Mouse (Mus musculus): ENCODE results near the gene Mroh8.

Gene Mroh8

DNA sequence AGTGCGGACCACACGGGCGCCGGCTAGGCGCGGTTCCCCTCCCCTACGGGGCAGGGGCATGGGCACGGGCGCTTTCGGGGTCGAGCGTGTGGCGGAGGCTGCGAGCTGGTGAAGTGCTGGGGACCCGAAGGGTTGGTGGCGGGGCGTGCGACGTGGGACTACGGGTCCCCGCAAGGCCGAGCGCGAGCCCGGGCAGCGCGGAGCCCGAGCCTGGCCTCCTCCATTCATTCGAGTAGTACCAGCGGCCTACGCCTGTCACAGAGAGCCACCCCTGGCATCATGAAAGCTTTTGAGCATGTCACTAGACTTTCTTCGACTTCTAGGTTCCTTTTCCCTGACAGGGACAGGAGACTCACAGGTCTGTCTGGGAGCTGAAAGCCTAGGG, at the start of gene Mroh8:
Gene Mroh8, minus strand, starts transcription at position 134 of the 385 bp plus-strand sequence.
- no peak for DNase-seq

DNA sequence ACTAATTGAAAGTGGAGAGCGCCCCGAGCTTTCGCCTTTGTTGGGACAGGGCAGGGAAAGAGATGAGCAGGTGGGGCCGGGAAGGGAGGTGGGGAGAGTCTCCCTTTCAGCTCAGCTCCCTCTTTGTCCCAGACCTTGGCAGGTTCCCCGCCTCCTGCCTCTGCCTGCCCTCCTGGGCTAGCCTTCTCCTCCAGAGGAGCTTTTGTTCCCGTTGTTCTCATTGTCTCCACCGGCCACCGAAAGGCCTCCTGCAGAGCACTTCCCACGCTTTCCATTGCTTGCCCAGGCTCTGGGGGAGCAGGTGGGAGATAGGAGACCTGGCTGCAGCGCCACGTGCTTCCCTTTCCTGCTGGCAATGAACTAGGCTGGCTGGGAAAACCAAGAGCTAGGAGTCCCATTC, 49.2 kb upstream of the Mroh8 start:
- DNase-seq = no peak

DNA sequence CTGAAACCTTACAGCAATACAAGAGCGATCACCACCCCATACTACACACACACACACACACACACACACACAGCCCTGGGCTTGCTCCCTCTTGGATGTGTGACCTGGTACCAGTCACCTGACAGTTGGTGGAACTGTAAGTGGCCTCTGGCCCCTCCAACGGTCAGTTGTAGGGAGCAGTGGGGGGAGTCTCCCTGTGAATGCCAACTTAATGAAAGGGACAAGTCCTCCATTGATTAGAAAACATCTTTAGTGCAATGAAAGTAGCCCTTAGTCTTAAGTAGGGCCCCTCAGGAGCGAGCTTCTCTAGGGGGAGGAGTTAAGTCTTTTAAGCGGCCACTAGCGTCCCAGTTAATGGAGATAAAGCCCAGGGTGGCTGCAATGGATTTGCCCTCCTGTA, 48.8 kb upstream of the Mroh8 start:
- DNase-seq = no peak

DNA sequence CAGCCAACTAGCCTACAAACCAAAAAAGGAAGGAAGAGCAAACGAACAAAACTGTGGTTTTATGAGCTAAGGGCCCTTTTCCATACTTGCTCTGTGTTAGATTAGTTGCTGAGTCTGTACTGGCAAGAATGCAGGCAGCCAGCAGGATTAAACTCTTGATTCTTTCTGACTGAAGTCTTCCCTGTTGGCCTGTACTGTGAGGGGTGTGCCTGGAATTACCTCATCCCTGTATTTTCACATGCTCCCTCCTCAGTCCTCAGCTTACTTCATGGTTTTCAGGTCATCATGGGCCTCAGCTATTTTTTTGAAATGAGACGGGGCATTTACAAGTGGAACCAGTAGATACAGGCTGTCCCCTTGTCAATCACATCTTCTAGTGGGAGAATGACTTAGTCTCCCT, 45.9 kb upstream of the Mroh8 start:
- DNase-seq = no peak

DNA sequence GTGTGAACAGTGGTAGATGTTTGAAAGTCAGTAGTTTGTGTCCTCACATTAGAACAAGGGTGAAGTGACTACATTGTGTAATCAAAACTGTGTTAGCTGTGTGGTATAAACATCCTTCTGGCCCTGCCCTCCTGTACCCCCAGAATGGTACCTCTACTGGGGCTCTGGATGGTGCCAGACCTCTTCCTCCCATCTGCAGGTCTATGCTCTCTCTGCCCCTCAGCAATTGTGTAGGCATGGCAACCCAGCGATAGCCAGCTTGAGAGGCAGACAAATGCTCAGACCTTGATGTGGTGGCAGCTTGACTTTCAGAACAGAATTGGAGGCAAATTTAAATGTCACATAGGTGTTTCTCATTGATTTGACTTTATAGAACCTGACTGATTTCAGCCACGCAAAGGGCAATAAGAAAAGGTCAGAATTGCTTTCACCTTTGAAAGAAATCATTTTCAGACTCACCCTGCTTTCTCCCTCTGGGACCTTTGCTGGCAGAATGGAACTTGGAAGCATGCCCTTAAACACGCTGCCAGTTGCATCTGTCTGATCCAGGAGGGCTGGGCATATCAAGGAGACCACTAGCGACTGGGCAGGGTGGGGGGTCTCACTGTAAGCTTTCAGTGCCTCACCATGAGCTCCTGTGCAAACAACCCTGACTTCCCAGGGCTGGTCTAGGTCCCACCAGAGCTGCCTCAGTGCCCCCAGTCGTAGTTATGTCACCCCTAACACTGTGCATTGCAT, 42.8 kb upstream of the Mroh8 start:
- DNase-seq = no peak

DNA sequence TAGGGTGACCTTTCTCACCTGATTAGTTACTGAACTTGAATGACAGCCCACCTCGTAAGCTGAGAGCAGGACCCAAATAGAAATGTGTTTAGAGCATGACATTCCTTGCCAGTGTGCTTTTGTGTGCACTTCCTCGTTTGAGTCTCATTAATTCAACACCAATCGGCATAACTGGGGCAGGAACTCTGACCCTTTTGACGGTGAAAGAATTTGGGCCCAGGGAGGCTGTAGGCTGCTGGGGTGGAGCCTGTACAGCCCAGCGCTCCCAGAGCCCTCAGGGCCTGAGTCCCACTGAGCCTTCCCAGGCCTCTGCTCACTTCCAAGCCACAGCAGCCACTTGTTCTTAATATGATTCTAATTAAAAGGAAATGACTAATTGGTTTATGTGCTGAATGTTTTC, 41.5 kb upstream of the Mroh8 start:
- peak; percentile 20 for DNase-seq

DNA sequence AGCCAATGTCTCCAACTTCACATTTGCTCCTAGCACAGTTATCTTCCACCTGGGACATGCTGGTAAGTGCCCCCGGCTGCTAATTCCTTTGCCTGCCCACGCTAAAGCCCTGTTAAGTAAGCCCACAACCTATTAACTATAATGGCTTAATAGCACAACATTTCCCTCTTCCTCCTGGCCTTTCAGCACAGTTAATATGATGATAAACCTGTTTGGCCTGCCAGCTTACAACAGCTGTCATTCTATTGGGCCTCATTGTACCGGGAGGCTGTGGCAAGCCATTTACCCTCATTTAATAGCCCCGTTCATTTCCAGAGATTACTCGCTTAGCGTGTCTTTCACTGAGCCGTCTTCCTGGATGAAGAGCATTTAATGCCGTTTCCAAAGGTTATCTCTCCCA, 40.8 kb upstream of the Mroh8 start:
- no peak for DNase-seq

DNA sequence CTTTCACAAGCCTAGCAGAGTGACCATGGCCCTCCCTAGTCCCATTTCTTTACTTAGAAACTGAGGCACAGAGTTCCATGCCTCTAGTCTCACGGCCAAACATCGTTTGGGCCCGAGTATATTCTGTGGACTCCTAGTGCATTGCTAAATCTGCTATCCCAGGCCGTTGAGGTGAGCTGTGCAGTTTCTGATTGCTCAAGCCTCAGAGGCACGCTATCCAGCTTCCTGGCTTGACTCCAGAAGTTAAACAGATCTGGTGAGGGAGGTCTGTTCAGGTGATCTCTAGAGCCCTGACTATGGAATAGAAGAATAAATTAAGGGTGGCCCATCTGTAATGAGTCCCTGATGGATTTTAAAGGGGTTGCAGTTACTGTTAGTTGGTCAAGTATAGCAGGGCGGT, 37.9 kb upstream of the Mroh8 start:
- no peak for DNase-seq

DNA sequence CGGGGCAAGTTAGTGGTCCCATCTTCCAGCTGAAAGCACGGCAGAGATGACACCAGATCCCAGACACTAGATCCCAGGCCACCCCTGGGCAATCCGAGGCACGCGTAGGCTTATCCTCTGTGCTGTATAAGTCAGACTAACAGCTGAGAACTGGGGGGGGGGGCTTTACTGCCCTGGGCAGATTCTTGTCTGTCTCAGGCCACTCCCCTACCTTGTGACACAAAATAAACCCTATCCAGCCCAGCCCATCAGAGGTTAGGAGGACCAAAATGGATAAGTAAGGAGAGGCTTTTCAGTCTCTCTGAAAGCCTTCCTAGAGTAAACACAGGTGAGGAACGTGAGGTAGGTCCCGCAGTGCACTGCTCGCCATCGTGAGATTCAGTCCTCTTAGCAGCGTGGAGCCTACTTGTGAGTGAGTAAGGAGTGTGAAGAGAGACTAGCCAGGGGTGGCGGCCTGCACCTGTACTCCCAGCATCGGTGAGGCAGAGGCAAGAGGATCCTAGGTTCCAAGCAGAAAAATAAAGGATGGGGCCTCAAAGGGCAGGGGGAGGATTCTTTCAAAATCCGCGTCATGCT, 37.1 kb upstream of the Mroh8 start:
- DNase-seq = no peak

DNA sequence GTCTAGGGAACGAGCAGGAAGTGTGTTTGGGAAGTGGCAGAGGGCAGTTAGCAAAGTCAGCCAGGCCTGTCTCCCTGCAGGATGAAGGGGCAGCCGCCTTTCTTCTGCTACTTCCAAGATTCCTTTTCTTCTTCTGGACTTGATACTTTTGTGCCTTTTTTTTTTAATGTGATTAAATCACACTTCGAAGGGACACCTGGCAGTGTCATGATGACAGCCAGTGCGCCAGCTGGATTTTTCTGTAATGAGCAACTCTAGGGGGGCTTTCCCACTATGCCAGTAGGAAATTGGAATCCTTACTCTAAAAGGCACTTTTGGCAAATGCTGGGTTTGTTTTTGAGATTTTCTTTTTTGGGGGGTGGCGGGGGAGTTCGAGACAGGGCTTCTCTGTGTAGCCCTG, 36.1 kb upstream of the Mroh8 start:
- no peak for DNase-seq

DNA sequence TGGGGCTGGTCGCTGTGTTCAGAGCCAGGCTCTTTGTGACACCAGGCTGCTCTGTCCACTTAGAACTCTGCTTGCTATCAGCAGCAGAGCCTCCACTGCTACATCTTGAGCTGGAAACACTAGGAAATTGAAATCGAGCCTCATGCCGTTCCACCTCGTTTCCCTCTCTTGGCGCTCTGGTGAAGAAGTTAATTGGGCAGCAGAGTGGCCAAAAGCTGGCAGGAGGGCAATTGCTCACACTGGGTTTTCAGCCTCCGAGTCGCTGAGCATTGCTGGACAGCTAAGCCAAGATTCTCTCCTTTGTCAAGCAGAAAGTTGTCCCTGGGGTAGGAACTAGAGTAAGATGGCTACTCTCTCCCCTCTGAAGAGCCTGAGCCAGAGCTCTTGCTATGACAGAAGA, 35.0 kb upstream of the Mroh8 start:
- DNase-seq = peak; percentile 12

DNA sequence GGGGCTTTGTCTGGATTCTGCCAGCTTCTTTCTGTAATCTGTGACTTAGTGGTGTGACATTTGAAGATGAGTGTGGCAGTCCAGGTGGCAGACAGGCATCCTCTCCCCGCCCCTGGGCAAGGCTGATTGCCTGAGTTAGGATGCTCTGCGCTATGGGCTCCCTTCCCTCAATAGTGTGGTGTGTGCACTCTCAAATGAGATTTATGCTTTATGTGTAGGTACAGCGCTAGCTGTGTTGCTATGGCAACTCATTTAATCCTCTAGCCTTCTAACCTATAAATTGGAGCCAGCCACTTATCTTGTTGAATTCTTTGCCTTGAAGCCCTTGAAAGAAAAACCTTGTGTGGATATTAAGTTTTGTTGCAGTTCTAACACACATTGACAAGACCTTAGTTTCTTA, 34.4 kb upstream of the Mroh8 start:
- DNase-seq = no peak

DNA sequence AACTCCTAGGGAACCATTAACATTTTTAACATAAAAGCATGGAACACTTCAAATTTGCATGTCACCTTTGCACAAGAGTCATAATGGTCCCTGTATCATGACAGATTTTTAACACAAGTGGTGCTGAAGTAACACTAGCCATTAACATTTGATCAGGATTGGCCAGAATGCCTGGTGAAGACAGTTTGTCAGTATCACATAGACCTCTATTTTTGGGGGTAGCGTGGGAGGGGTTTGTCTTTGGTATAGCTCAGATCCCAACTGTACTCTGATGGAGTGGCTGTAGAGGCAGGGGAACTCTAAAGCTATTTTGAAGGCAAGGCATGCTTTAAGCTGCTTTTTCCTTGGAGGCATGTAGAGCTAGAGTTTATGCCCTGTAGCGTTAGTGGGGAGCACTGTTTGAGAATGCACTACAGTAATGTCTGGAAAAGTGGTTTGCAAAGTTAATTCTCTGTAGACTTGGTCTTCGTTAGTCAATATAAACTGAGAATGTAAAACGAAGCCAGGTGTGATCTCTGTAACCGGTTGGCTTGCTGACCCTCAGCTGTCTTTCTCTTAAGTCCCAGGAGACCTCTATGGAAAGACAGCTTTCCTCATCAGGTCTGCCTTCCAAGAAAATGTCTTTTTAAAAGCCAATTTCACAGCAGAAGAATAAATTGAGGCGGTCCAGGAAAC, 31.8 kb upstream of the Mroh8 start:
- no peak for DNase-seq

DNA sequence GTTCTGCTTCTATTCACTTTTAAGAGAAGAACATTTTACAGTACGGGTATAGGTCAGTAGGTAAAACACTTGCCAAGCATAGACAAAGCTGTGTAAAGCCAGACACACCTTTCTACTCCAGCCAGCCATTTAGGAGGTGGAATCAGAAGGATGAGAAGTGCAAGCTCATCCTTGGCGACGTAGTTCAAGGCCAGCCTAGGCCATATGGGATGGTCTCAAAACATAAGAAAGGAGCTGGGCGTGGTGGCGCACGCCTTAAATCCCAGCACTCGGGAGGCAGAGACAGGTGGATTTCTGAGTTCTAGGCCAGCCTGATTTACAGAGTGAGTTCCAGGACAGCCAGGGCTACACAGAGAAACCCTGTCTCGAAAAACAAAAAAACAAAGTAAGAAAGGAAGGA, 30.3 kb upstream of the Mroh8 start:
- no peak for DNase-seq

DNA sequence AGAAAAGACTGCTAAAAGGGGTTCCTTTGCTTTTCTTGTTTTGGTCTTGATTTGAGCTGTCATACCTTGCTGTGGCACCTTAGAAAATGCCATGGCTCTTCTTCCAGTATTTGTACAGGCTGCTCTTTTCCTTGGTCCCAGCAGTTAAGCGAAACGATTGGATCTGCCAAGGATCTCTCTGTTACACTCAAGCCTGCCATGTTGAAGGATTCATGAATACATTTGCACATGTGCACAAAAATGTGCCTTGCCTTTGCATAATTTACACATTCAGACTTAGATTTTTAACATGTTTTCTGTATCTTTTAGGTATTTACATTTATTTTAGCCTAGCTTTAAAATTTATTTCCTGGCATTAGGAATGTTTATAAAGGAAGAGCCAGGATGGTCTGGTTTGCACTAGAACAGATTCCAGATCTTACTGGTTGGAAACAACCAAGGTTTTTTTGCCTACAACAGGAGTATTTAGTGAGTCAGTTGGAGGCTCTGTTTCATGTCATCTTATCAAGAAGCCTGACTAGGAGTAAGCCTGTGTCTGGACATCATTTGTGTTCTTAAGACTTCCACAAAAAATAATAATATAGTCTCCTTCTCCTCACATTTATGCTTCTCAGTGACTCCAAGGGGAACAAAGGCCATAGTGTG, 29.0 kb upstream of the Mroh8 start:
- no peak for DNase-seq

DNA sequence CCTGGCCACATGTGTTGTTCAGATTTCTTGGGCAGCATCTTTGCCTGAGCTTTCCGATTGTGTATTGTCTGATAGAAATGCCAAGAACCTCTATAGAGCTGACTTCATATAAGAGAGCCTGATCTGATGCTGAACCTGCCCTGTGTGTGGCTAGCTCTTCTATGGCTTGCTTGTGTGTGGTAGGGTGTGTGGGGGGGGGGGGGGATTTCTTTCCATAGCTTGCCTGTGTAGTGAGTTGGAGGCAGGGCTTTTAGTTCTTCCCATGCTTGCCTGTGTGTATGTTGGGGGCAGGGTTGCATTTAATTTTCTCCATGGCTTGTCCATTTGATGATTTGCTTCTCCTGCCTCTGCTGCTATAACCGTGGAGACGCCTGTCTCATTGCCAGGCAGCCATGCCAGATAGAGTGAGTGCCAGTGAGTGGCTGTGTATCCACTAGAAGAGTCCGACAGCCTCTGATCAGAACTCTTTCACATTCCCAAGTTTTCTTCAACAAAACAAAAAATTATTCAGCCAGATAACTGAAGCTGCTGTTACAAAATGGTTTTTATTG, 28.4 kb upstream of the Mroh8 start:
- DNase-seq = no peak

DNA sequence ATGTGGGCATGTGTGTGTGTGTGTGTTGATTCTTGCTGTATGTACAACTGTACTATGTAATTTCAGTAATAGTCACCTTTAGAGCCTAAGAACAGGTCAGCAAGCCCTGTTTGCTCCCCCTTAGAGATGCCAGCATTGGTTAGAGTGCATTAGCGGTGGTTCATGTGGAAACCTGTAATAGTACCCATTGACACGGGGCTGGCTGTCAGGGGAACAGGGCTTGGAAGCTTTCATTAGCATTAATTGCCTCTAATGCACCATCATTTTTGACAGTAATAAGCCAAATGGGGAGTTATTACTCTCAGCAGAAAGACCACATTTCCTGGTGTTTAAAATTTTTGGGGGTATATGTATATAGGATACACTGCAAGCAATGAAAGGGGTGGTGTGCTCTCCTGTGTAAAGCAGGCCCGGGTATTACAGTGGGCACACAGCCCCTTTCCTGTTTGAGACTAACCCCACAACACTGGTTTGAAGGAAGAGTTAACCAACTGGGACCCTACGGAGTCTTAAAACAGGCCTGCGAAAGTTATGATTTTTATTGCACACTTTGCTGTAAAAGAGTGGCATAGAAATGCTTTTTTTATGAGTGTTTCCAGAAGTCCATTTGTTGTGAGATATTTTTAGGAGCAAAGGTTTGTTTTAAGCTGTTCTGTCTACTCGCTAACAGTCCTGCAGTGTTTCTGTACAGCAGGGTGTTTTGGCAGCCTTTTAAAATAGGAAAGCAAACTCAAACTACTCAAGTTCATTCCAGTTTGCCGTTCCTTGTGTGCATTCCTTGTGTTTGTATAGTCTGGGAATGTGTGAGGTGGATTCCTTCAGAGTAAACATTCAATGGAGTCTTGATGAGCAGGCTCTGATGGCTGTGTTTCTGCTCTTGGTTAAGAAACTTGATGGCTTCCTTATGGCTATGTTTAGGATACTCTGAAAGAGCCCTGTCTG, 27.0 kb upstream of the Mroh8 start:
- no peak for DNase-seq

DNA sequence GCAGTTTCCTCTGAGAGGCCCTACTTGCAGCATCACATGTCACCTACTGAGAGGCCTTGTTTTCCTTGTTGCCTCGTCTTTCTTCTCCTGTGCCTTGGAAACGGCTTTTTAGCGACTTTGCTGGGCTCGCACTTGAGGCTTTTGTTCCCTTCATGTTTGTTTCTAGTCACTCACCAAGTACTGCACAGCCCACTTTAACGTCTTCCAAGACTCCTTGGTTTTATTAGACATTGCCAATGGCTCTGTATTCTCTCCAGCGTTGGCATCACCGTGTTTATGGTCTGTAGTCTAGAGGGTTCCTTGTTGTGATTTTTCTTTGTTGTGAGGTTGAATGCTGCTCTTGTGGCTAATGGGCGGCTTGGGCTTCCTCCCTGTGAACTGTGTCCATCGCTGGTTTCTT, 23.7 kb upstream of the Mroh8 start:
- DNase-seq = no peak

DNA sequence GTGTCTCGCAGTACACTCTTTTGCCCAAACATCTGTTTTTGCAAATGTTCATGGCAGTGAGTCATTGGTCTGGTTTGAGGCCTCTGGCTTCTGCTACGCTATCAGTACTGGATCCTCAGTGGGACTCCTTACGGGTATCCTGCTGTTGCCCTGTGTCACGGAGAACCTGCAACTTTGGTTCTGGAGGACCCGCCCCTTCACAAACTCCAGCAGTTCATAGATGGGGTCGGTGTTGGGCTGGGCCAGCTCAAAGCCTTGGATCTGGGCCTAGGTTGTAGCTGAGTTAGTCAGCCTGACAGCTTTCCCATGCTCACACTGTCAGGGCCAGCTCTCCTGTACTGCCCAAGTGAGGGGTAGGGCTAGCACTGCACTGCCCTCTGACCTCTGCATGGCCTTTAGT, 20.7 kb upstream of the Mroh8 start:
- no peak for DNase-seq

DNA sequence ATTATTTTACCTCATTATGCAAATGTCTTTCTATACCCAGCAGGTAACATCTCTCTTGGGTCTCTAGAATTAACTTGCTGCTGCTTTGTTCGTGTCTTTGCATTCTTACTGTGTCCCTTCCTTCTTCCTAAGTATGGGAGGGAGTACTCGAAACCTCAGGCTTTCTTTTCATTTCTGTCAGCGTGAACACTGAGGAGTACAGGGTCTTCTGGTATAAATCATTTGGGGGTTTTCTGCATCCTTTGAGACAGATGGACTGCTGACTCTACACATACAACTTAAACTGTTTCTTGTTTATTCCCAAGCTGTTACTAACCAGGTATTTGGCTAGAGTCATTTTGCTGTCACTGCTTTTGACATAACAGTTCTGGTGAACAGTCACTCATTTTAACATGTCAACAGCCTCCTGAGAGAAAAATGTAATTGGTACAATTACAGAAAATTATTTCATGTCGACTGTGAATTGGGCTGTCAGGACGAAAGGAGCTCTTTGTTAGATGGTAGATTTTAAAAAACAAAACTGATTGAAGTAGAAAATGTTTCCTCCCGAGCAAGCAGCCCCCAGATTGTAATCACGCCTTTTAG, 16.8 kb upstream of the Mroh8 start:
- DNase-seq = no peak

DNA sequence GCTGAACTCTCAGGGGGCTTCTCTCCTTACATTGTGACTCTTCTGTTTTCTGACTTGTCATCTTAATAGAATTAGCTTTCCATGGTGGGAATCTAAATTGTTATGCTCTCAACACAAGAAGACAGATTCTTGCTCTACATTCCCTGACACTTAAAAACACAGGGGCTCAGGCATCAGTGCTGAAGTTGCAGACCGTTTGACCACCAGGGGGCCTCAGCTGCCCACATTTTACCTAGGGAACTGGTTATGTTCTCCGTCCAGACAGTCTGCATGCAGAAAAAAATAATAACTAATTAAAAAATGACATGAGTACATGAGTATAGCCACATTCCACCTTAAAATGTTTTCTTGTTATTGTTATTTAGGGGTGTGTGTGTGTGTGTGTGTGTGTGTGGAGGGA, 12.7 kb upstream of the Mroh8 start:
- DNase-seq = peak; percentile 72

DNA sequence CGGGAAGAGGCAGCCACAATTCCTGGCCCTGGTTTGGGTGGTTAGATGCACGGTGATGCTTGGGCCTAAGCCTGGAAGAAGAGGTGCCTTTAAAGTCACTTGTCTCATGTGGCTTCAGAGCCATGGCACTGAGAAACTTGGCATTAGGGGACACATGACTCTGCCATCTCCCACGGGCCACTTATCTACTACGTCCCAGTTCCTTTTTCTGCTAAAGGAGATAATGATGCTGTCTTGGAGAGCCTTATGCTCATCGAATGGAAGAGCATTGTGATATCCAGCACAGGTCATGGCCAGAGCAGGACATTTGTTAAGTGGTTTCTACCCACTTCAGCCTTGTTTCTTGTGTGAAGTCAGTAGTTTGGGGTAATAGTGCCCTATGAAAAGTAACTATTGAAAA, 9.6 kb upstream of the Mroh8 start:
- no peak for DNase-seq

All from kidney, adult 18-20 months (tissue).